25 mouse cellular contexts compared by ENCODE assay signal in the genomic region with DNA sequence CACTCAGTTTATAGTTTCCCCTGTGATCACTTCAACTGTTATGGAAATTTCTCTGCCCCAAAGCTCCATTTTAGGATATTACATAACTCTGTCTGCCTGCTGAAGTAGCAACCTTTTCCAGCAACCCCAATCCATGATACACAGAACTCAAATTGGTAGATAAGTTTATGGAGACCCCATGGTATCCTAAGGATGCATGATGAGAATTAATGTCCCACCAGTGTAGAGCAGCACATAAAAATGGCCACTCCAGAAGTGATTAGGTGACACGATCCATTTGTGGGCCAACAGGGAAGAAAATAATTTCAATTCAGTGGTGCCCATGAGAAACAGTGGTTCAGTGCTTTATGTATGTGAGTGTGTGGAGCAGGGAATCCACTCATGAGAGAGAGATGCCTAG.
"Had no signal": no experiment of that assay in that cellular context is flagged by ENCODE, and none has a peak within 500 bp of the region (broad histone marks: within the 10 kb centered on the region; RNA-seq: fewer than 3 reads in every experiment).

No protein-coding gene starts in this region.

- H3K27me3 ChIP-seq: heart, embryonic 12.5 days; hindbrain, embryonic 12.5 days; hindbrain, embryonic 15.5 days; intestine, embryonic 15.5 days; limb, embryonic 12.5 days had no signal

- ATAC-seq: forebrain, embryonic 16.5 days; inflammation-experienced regulatory T-cells, adult 6 months; intestine, embryonic 15.5 days; intestine, postnatal 0 days had no signal

- H3K36me3 ChIP-seq: heart, embryonic 10.5 days; heart, embryonic 12.5 days; hindbrain, embryonic 10.5 days; hindbrain, embryonic 12.5 days; hindbrain, embryonic 15.5 days; intestine, embryonic 15.5 days; limb, embryonic 10.5 days; limb, embryonic 12.5 days had no signal

- DNase-seq: gastrocnemius, adult 2 months; gastrocnemius, postnatal 10 days; gastrocnemius, postnatal 25 days; heart, adult 18-20 months; heart, postnatal 10 days; heart, postnatal 4 days; kidney, adult 18-20 months; kidney, adult 8-10 months; kidney, postnatal 10 days; kidney, postnatal 25 days; kidney, postnatal 4 days; liver had no signal

- H3K9me3 ChIP-seq: heart, embryonic 10.5 days; heart, embryonic 12.5 days; hindbrain, embryonic 10.5 days; hindbrain, embryonic 12.5 days; hindbrain, embryonic 15.5 days; intestine, embryonic 15.5 days; limb, embryonic 10.5 days; limb, embryonic 12.5 days had no signal

- H3K4me1 ChIP-seq: heart, embryonic 10.5 days; heart, embryonic 12.5 days; hindbrain, embryonic 10.5 days; hindbrain, embryonic 12.5 days; hindbrain, embryonic 15.5 days; intestine, embryonic 15.5 days; limb, embryonic 10.5 days; limb, embryonic 12.5 days had no signal

- H3K4me2 ChIP-seq: heart, embryonic 12.5 days; hindbrain, embryonic 12.5 days; hindbrain, embryonic 15.5 days; intestine, embryonic 15.5 days; limb, embryonic 12.5 days had no signal

- H3K27ac ChIP-seq: gastrocnemius, adult 2 months; heart, embryonic 10.5 days; hindbrain, embryonic 10.5 days; hindbrain, embryonic 12.5 days; hindbrain, embryonic 15.5 days; intestine, embryonic 15.5 days; layer of hippocampus, adult 2 months; left cerebral cortex, adult 2 months; limb, embryonic 10.5 days; limb, embryonic 12.5 days had no signal

- H3K4me3 ChIP-seq: gastrocnemius, adult 2 months; heart, embryonic 10.5 days; heart, embryonic 12.5 days; hindbrain, embryonic 10.5 days; hindbrain, embryonic 12.5 days; hindbrain, embryonic 15.5 days; intestine, embryonic 15.5 days; layer of hippocampus, adult 2 months; left cerebral cortex, adult 2 months; limb, embryonic 10.5 days; limb, embryonic 12.5 days had no signal

- H3K9ac ChIP-seq: heart, embryonic 12.5 days; hindbrain, embryonic 12.5 days; hindbrain, embryonic 15.5 days; intestine, embryonic 15.5 days; limb, embryonic 12.5 days had no signal
